Mouse (Mus musculus): ENCODE measurements around the gene Calm4. TPM values are rescaled to one million over a fixed set of nuclear protein-coding genes. Genes with fewer than 3 reads are reported as not detected.

The Calm4 gene
- polyA plus RNA-seq, 1 experiment from 2014 or later: not detected

- no peaks in the 10 kb centered on the region for H3K27me3 ChIP-seq (ENCODE audit: low read depth, poor library complexity, severe bottlenecking)
- 84% methylated on average over 14 of the region's 14 CpGs for WGBS
- H3K36me3 ChIP-seq: no peaks in the 10 kb centered on the region
- no peaks in the 10 kb centered on the region for H3K4me1 ChIP-seq
- no peak overlapping the region; the same call in 1 of the 2 replicates for H3K27ac ChIP-seq (replicated peaks)
- no peak overlapping the region for H3K4me3 ChIP-seq
- no peak for DNase-seq (ENCODE audit: low spot score)
- H3K9me3 ChIP-seq (replicated peaks): no peaks in the 10 kb centered on the region
Observed at GRCm38 (mm10) chr13:3865648-3866354, 28.2 kb downstream of the Calm4 start.

- DNase-seq (ENCODE audit: low spot score): no peak
- 87% methylated on average over 8 of the region's 8 CpGs for WGBS
Observed at GRCm38 (mm10) chr13:3866355-3867052, 28.9 kb downstream of the Calm4 start.

GRCm38 (mm10) chr13:3867158-3867557 lies 29.6 kb downstream of the Calm4 start:
- H3K27me3 ChIP-seq (ENCODE audit: low read depth, poor library complexity, severe bottlenecking): no peaks in the 10 kb centered on the region
- no peak for DNase-seq (ENCODE audit: low spot score)
- 85% methylated on average over 6 of the region's 6 CpGs for WGBS
- no peak overlapping the region for H3K27ac ChIP-seq (replicated peaks)
- H3K4me3 ChIP-seq: no peak overlapping the region
- no peaks in the 10 kb centered on the region for H3K36me3 ChIP-seq
- H3K9me3 ChIP-seq (replicated peaks): no peaks in the 10 kb centered on the region
- no peaks in the 10 kb centered on the region for H3K4me1 ChIP-seq

More at GRCm38 (mm10) chr13:3866355-3867052, 28.9 kb downstream of the Calm4 start:
- Histone ChIP-seq H3K36me3 (no peaks in the 10 kb centered on the region), H3K4me3 (no peak overlapping the region), H3K27ac (replicated peaks) (no peak overlapping the region; the same call in 1 of the 2 replicates), H3K4me1 (no peaks in the 10 kb centered on the region), H3K9me3 (replicated peaks) (no peaks in the 10 kb centered on the region), H3K27me3 (ENCODE audit: low read depth, poor library complexity, severe bottlenecking) (no peaks in the 10 kb centered on the region)

- DNase-seq (ENCODE audit: low spot score): no peak
- H3K27me3 ChIP-seq (ENCODE audit: low read depth, poor library complexity, severe bottlenecking): no peaks in the 10 kb centered on the region
- no peak overlapping the region for H3K4me3 ChIP-seq
- no peaks in the 10 kb centered on the region for H3K4me1 ChIP-seq
- no peaks in the 10 kb centered on the region for H3K36me3 ChIP-seq
- no peaks in the 10 kb centered on the region for H3K9me3 ChIP-seq (replicated peaks)
- no peak overlapping the region for H3K27ac ChIP-seq (replicated peaks)
Observed at GRCm38 (mm10) chr13:3869901-3870300, 32.3 kb downstream of the Calm4 start.

GRCm38 (mm10) chr13:3872832-3873231 lies 35.3 kb downstream of the Calm4 start:
- Histone ChIP-seq H3K9me3 (replicated peaks) (no peaks in the 10 kb centered on the region), H3K4me1 (peaks cover 8% of the 10 kb centered on the region), H3K36me3 (no peaks in the 10 kb centered on the region), H3K27ac (replicated peaks) (no peak overlapping the region), H3K27me3 (ENCODE audit: low read depth, poor library complexity, severe bottlenecking) (no peaks in the 10 kb centered on the region), H3K4me3 (no peak overlapping the region)
- DNase-seq (ENCODE audit: low spot score): no peak
- 87% methylated on average over 4 of the region's 4 CpGs for WGBS

- no peak overlapping the region for H3K27ac ChIP-seq (replicated peaks)
- no peaks in the 10 kb centered on the region for H3K9me3 ChIP-seq (replicated peaks)
- DNase-seq (ENCODE audit: low spot score): no peak
- peaks cover 10% of the 10 kb centered on the region for H3K4me1 ChIP-seq
- peaks cover 16% of the 10 kb centered on the region for H3K36me3 ChIP-seq
- no peak overlapping the region for H3K4me3 ChIP-seq
- H3K27me3 ChIP-seq (ENCODE audit: low read depth, poor library complexity, severe bottlenecking): no peaks in the 10 kb centered on the region
- 93% methylated on average over 6 of the region's 6 CpGs for WGBS
Observed at GRCm38 (mm10) chr13:3876448-3876847, 38.9 kb downstream of the Calm4 start.

- H3K4me1 ChIP-seq: peaks cover 10% of the 10 kb centered on the region
- no peaks in the 10 kb centered on the region for H3K9me3 ChIP-seq (replicated peaks)
- H3K4me3 ChIP-seq: no peak overlapping the region
- 85% methylated on average over 6 of the region's 6 CpGs for WGBS
- H3K27ac ChIP-seq (replicated peaks): peak overlapping the region; percentile 38; the same call in 1 of the 2 replicates
- no peak for DNase-seq (ENCODE audit: low spot score)
- no peaks in the 10 kb centered on the region for H3K27me3 ChIP-seq (ENCODE audit: low read depth, poor library complexity, severe bottlenecking)
- H3K36me3 ChIP-seq: peaks cover 23% of the 10 kb centered on the region
Observed at GRCm38 (mm10) chr13:3877185-3877584, 39.6 kb downstream of the Calm4 start.

GRCm38 (mm10) chr13:3877679-3878220 lies 40.2 kb downstream of the Calm4 start:
- H3K36me3 ChIP-seq: peaks cover 28% of the 10 kb centered on the region
- DNase-seq (ENCODE audit: low spot score): no peak
- no peak overlapping the region for H3K4me3 ChIP-seq
- H3K4me1 ChIP-seq: peaks cover 10% of the 10 kb centered on the region
- H3K9me3 ChIP-seq (replicated peaks): no peaks in the 10 kb centered on the region
- 0 out of 2 replicates have a peak overlapping the region, but pooled peaks have one; percentile 38 for H3K27ac ChIP-seq (replicated peaks)
- no peaks in the 10 kb centered on the region for H3K27me3 ChIP-seq (ENCODE audit: low read depth, poor library complexity, severe bottlenecking)
- 50% methylated on average over 4 of the region's 4 CpGs for WGBS

GRCm38 (mm10) chr13:3886663-3887062 lies 49.1 kb downstream of the Calm4 start:
- Histone ChIP-seq H3K4me3 (no peak overlapping the region), H3K4me1 (peaks cover 4% of the 10 kb centered on the region), H3K27me3 (ENCODE audit: low read depth, poor library complexity, severe bottlenecking) (no peaks in the 10 kb centered on the region), H3K27ac (replicated peaks) (no peak overlapping the region), H3K36me3 (peaks cover 68% of the 10 kb centered on the region), H3K9me3 (replicated peaks) (no peaks in the 10 kb centered on the region)
- DNase-seq (ENCODE audit: low spot score): no peak
- 95% methylated on average over 7 of the region's 7 CpGs for WGBS

Other genes starting within 250 kb of the Calm4 start
- gene Fam208b, start 226.6 kb upstream of the Calm4 start, polyA plus RNA-seq (2016; fragmentation: Nextera tagmentation; extraction: Ambion mirVana): 16.9 and 17.8 TPM in 2 replicates
- 15.2 and 16.7 TPM in 2 replicates for gene Asb13, start 203.7 kb upstream of the Calm4 start, polyA plus RNA-seq (2016; fragmentation: Nextera tagmentation; extraction: Ambion mirVana)
- gene Calml3, start 33.4 kb upstream of the Calm4 start, polyA plus RNA-seq (2016; fragmentation: Nextera tagmentation; extraction: Ambion mirVana): not detected in 2 replicates
- not detected in 2 replicates for gene Calm5, start 16.4 kb downstream of the Calm4 start, polyA plus RNA-seq (2016; fragmentation: Nextera tagmentation; extraction: Ambion mirVana)
- gene Net1, start 80.5 kb downstream of the Calm4 start, polyA plus RNA-seq (2016; fragmentation: Nextera tagmentation; extraction: Ambion mirVana): 42.9 and 45.7 TPM in 2 replicates
- gene Tubal3, start 80.5 kb downstream of the Calm4 start, polyA plus RNA-seq (2016; fragmentation: Nextera tagmentation; extraction: Ambion mirVana): not detected in 2 replicates
- gene Ucn3, start 107.6 kb downstream of the Calm4 start, polyA plus RNA-seq (2016; fragmentation: Nextera tagmentation; extraction: Ambion mirVana): not detected in 2 replicates
- 0.15 and 0.33 TPM in 2 replicates for gene Akr1c14, start 211.3 kb downstream of the Calm4 start, polyA plus RNA-seq (2016; fragmentation: Nextera tagmentation; extraction: Ambion mirVana)

Measured in midbrain, embryonic 10.5 days (tissue).